Comparison of ENCODE assay signal across 8 mouse cellular contexts in genomic region chr8:70354004-70354403, GRCm38 (mm10). TPM values are rescaled to one million over a fixed set of nuclear protein-coding genes. Genes with fewer than 3 reads are reported as not detected.
DNase-seq lines count a peak whose midpoint lies in the region; ATAC-seq lines count a peak whose summit lies in the region.

No protein-coding gene starts in this region.

- WGBS in embryonic facial prominence, embryonic 14.5 days: 63% methylated on average over 4 of the region's 4 CpGs
- 65% methylated on average over 4 of the region's 4 CpGs for WGBS in neural tube, embryonic 14.5 days

- H3K9ac ChIP-seq in embryonic facial prominence, embryonic 14.5 days (ENCODE audit: low read depth, low read length): peak overlapping the region; percentile 98
- peak overlapping the region; percentile 44 for H3K9ac ChIP-seq in neural tube, embryonic 14.5 days (replicated peaks; ENCODE audit: low read depth, low read length)

- H3K4me2 ChIP-seq in embryonic facial prominence, embryonic 14.5 days (ENCODE audit: low read depth, low read length): peak overlapping the region; percentile 100
- H3K4me2 ChIP-seq in neural tube, embryonic 14.5 days (ENCODE audit: low read depth, low read length): peak overlapping the region; percentile 87

- peak; percentile 59 to 61 for DNase-seq in left cerebral cortex, adult 9 months (ENCODE audit: low spot score in 2 of 2)
- DNase-seq in left cerebral cortex, postnatal 10 days (ENCODE audit: extremely low spot score in 1 of 2, low spot score in 2 of 2): no peak
- no peak for DNase-seq in embryonic facial prominence, embryonic 14.5 days (ENCODE audit: low spot score)
- peak; percentile 54 to 81 for DNase-seq in left cerebral cortex, postnatal 14 days (ENCODE audit: low spot score in 2 of 2)
- DNase-seq in urinary bladder, adult 2 months (ENCODE audit: low spot score): no peak
- DNase-seq in thymus, postnatal 25 days: no peak
- DNase-seq in gastrocnemius, postnatal 4 days (ENCODE audit: low spot score in 2 of 2): no peak

- H3K27ac ChIP-seq in embryonic facial prominence, embryonic 14.5 days (replicated peaks; ENCODE audit: low read depth, low read length): peak overlapping the region; percentile 86
- peak overlapping the region; percentile 90 for H3K27ac ChIP-seq in neural tube, embryonic 14.5 days (ENCODE audit: low read depth, low read length)

- H3K27me3 ChIP-seq in embryonic facial prominence, embryonic 14.5 days (replicated peaks; ENCODE audit: control insufficient read depth, insufficient read depth, low read length): no peaks in the 10 kb centered on the region
- no peaks in the 10 kb centered on the region; the same call in 1 of the 2 replicates for H3K27me3 ChIP-seq in neural tube, embryonic 14.5 days (ENCODE audit: control insufficient read depth, insufficient read depth, low read length)

- intact Hi-C loops in left cerebral cortex, postnatal 10 days (cut with DNase I): no loop called here
- intact Hi-C loops in left cerebral cortex, postnatal 14 days (cut with DNase I): no loop called here

- peaks cover 8% of the 10 kb centered on the region for H3K36me3 ChIP-seq in embryonic facial prominence, embryonic 14.5 days (ENCODE audit: control insufficient read depth, insufficient read depth, low read length)
- H3K36me3 ChIP-seq in neural tube, embryonic 14.5 days (ENCODE audit: control insufficient read depth, insufficient read depth, low read length): peaks cover 4% of the 10 kb centered on the region; the same call in 1 of the 2 replicates

- H3K4me1 ChIP-seq in embryonic facial prominence, embryonic 14.5 days (ENCODE audit: control insufficient read depth, insufficient read depth, low read length): peaks cover 26% of the 10 kb centered on the region
- peaks cover 30% of the 10 kb centered on the region for H3K4me1 ChIP-seq in neural tube, embryonic 14.5 days (ENCODE audit: control insufficient read depth, insufficient read depth, low read length)

- no peaks in the 10 kb centered on the region for H3K9me3 ChIP-seq in embryonic facial prominence, embryonic 14.5 days (ENCODE audit: control insufficient read depth, low read length)
- H3K9me3 ChIP-seq in neural tube, embryonic 14.5 days (ENCODE audit: control insufficient read depth, low read length): no peaks in the 10 kb centered on the region

- no peak for ATAC-seq in embryonic facial prominence, embryonic 14.5 days (ENCODE audit: low read depth)
- ATAC-seq in neural tube, embryonic 14.5 days (ENCODE audit: low read depth): no peak; the same call in 1 of the 2 replicates

- H3K4me3 ChIP-seq in embryonic facial prominence, embryonic 14.5 days (ENCODE audit: low read depth, low read length): peak overlapping the region; percentile 100
- peak overlapping the region; percentile 100 for H3K4me3 ChIP-seq in neural tube, embryonic 14.5 days (ENCODE audit: low read depth, low read length)

RNA-seq across cellular contexts. Expression of gene Upf1, which starts 0.9 kb away (rescaled TPM):
- 10 to 100 TPM; 46.9 to 48.1 TPM for total RNA-seq in left cerebral cortex, postnatal 10 days (2021)
- 18.9 and 19.1 TPM in 2 replicates for polyA plus RNA-seq in embryonic facial prominence, embryonic 14.5 days (2014; fragmentation: Nextera tagmentation; extraction: Ambion mirVana)
- total RNA-seq in left cerebral cortex, postnatal 14 days (2021): 10 to 100 TPM; 49.8 to 53.4 TPM
- polyA plus RNA-seq in neural tube, embryonic 14.5 days (2014; fragmentation: Nextera tagmentation; extraction: Ambion mirVana): 14.4 and 15.0 TPM in 2 replicates
- polyA plus RNA-seq in urinary bladder, adult 2 months (2012; rRNA removed): 16.4 and 30.5 TPM in 2 replicates
- 10 to 100 TPM; 45.0 to 47.9 TPM for total RNA-seq in gastrocnemius, postnatal 4 days (2021)

RNA-seq across cellular contexts. Expression of gene Comp, which starts 19.4 kb away (rescaled TPM):
- under 1 TPM in 1 of 2 experiments, not detected in 1; 0.14 TPM for total RNA-seq in left cerebral cortex, postnatal 10 days (2021)
- 9.5 and 9.9 TPM in 2 replicates for polyA plus RNA-seq in embryonic facial prominence, embryonic 14.5 days (2014; fragmentation: Nextera tagmentation; extraction: Ambion mirVana)
- total RNA-seq in left cerebral cortex, postnatal 14 days (2021): under 1 TPM; 0.51 to 0.72 TPM
- 0.20 and 0.41 TPM in 2 replicates for polyA plus RNA-seq in neural tube, embryonic 14.5 days (2014; fragmentation: Nextera tagmentation; extraction: Ambion mirVana)
- polyA plus RNA-seq in urinary bladder, adult 2 months (2012; rRNA removed): 0.22 and 0.23 TPM in 2 replicates
- total RNA-seq in gastrocnemius, postnatal 4 days (2021): 1 to 10 TPM; 4.6 to 9.3 TPM

RNA-seq across cellular contexts. Expression of gene Gdf1, which starts 24.4 kb away (rescaled TPM):
- 10 to 100 TPM in 1 of 2 experiments, 1 to 10 TPM in 1; 6.6 to 13.0 TPM for total RNA-seq in left cerebral cortex, postnatal 10 days (2021)
- 1.7 TPM in 1 of 2 replicates, not detected in the other for polyA plus RNA-seq in embryonic facial prominence, embryonic 14.5 days (2014; fragmentation: Nextera tagmentation; extraction: Ambion mirVana)
- total RNA-seq in left cerebral cortex, postnatal 14 days (2021): 10 to 100 TPM; 15.4 to 20.8 TPM
- 2.1 and 7.5 TPM in 2 replicates for polyA plus RNA-seq in neural tube, embryonic 14.5 days (2014; fragmentation: Nextera tagmentation; extraction: Ambion mirVana)
- polyA plus RNA-seq in urinary bladder, adult 2 months (2012; rRNA removed): 0.74 and 1.3 TPM in 2 replicates
- total RNA-seq in gastrocnemius, postnatal 4 days (2021): 1 to 10 TPM; 3.5 to 4.0 TPM

RNA-seq across cellular contexts. Expression of gene Cers1, which starts 38.4 kb away (rescaled TPM):
- 10 to 100 TPM; 97.9 to 98.4 TPM for total RNA-seq in left cerebral cortex, postnatal 10 days (2021)
- 10.0 and 10.7 TPM in 2 replicates for polyA plus RNA-seq in embryonic facial prominence, embryonic 14.5 days (2014; fragmentation: Nextera tagmentation; extraction: Ambion mirVana)
- total RNA-seq in left cerebral cortex, postnatal 14 days (2021): 100 to 1,000 TPM; 118 to 126 TPM
- polyA plus RNA-seq in neural tube, embryonic 14.5 days (2014; fragmentation: Nextera tagmentation; extraction: Ambion mirVana): 33.4 and 42.9 TPM in 2 replicates
- polyA plus RNA-seq in urinary bladder, adult 2 months (2012; rRNA removed): 1.3 and 2.1 TPM in 2 replicates
- total RNA-seq in gastrocnemius, postnatal 4 days (2021): 10 to 100 TPM; 23.1 to 24.4 TPM

RNA-seq across cellular contexts. Expression of gene Cope, which starts 51.7 kb away (rescaled TPM):
- total RNA-seq in left cerebral cortex, postnatal 10 days (2021): 100 to 1,000 TPM; 124 to 134 TPM
- 314 and 345 TPM in 2 replicates for polyA plus RNA-seq in embryonic facial prominence, embryonic 14.5 days (2014; fragmentation: Nextera tagmentation; extraction: Ambion mirVana)
- 100 to 1,000 TPM; 122 to 132 TPM for total RNA-seq in left cerebral cortex, postnatal 14 days (2021)
- 285 and 327 TPM in 2 replicates for polyA plus RNA-seq in neural tube, embryonic 14.5 days (2014; fragmentation: Nextera tagmentation; extraction: Ambion mirVana)
- polyA plus RNA-seq in urinary bladder, adult 2 months (2012; rRNA removed): 211 and 264 TPM in 2 replicates
- 100 to 1,000 TPM; 168 to 177 TPM for total RNA-seq in gastrocnemius, postnatal 4 days (2021)

Comparison
In these comparisons a context has a peak if more than half of its experiments do, and no peak if none do; other contexts are left out.
1. DNase-seq: peak in left cerebral cortex, adult 9 months (2 of 2) and left cerebral cortex, postnatal 14 days (2 of 2); none in left cerebral cortex, postnatal 10 days (0 of 2), embryonic facial prominence, embryonic 14.5 days (single experiment), urinary bladder, adult 2 months (single experiment), thymus, postnatal 25 days (single experiment) and gastrocnemius, postnatal 4 days (0 of 2).